Mouse (Mus musculus): ENCODE measurements around the gene Rft1. TPM values are rescaled to one million over a fixed set of nuclear protein-coding genes. Genes with fewer than 3 reads are reported as not detected.
"Not testable (repeated sequence)": the region's sequence is repeated elsewhere in the genome, so short reads cannot be mapped to it uniquely, and the experiment has no call there.

Rft1 gene
- total and polyA plus RNA-seq, 2 experiments from 2014 or later, result 9.6 to 18.4 TPM

- DNase-seq, result no peak
- no peaks in the 10 kb centered on the region for H3K36me3 ChIP-seq (ENCODE audit: insufficient read depth)
- no peak for TF ChIP-seq CTCF (IDR thresholded peaks at IDR 0.05; ENCODE audit: low read depth)
- peak within 1 kb of the TSS; percentile 87 for H3K27ac ChIP-seq (ENCODE audit: low read depth, low read length)
- no peaks in the 10 kb centered on the region for H3K9me3 ChIP-seq (ENCODE audit: low read length)
- peak; percentile 66 for ATAC-seq
- peak within 1 kb of the TSS; percentile 73 for H3K9ac ChIP-seq
- no peaks in the 10 kb centered on the region for H3K27me3 ChIP-seq (ENCODE audit: insufficient read depth, low read length)
- 2% methylated on average over 81 of the region's 87 CpGs for WGBS
- H3K4me1 ChIP-seq (ENCODE audit: insufficient read depth), result peaks cover 9% of the 10 kb centered on the region; the same call in 1 of the 2 replicates
- peak within 1 kb of the TSS; percentile 92 for H3K4me3 ChIP-seq (ENCODE audit: low read depth, low read length)
- peak within 1 kb of the TSS; percentile 63 for H3K4me2 ChIP-seq (ENCODE audit: low read depth)
These were observed 60.8 kb downstream of the Rft1 start, which contains the start of gene Sfmbt1 for GRCm38 (mm10) chr14:30714799-30715617. Gene Sfmbt1, plus strand, starts transcription at chr14:30714849.

GRCm38 (mm10) chr14:30715618-30716050 lies 61.5 kb downstream of the Rft1 start:
- ATAC-seq, result peak; percentile 91
- H3K9ac ChIP-seq, result peak overlapping the region; percentile 73
- peak overlapping the region; percentile 87 for H3K27ac ChIP-seq (ENCODE audit: low read depth, low read length)
- H3K4me1 ChIP-seq (ENCODE audit: insufficient read depth), result peaks cover 9% of the 10 kb centered on the region; the same call in 1 of the 2 replicates
- WGBS, result 5% methylated on average over 40 of the region's 68 CpGs
- H3K9me3 ChIP-seq (ENCODE audit: low read length), result no peaks in the 10 kb centered on the region
- TF ChIP-seq CTCF (IDR thresholded peaks at IDR 0.05; ENCODE audit: low read depth), result no peak
- no peaks in the 10 kb centered on the region for H3K36me3 ChIP-seq (ENCODE audit: insufficient read depth)
- peak overlapping the region; percentile 63 for H3K4me2 ChIP-seq (ENCODE audit: low read depth)
- peak overlapping the region; percentile 92 for H3K4me3 ChIP-seq (ENCODE audit: low read depth, low read length)
- no peaks in the 10 kb centered on the region for H3K27me3 ChIP-seq (ENCODE audit: insufficient read depth, low read length)
- DNase-seq, result peak; percentile 93

- no peaks in the 10 kb centered on the region for H3K9me3 ChIP-seq (ENCODE audit: low read length)
- no peak for TF ChIP-seq CTCF (IDR thresholded peaks at IDR 0.05; ENCODE audit: low read depth)
- no peaks in the 10 kb centered on the region for H3K36me3 ChIP-seq (ENCODE audit: insufficient read depth)
- H3K4me2 ChIP-seq (ENCODE audit: low read depth), result peak overlapping the region; percentile 63
- ATAC-seq, result peak; percentile 67
- WGBS, result under 1% methylated on average over 79 of the region's 106 CpGs
- H3K9ac ChIP-seq, result peak overlapping the region; percentile 73
- H3K4me1 ChIP-seq (ENCODE audit: insufficient read depth), result peaks cover 9% of the 10 kb centered on the region; the same call in 1 of the 2 replicates
- peak overlapping the region; percentile 92 for H3K4me3 ChIP-seq (ENCODE audit: low read depth, low read length)
- H3K27ac ChIP-seq (ENCODE audit: low read depth, low read length), result peak overlapping the region; percentile 87
- peak; percentile 54 for DNase-seq
- no peaks in the 10 kb centered on the region for H3K27me3 ChIP-seq (ENCODE audit: insufficient read depth, low read length)
These were observed 62.1 kb downstream of the Rft1 start for GRCm38 (mm10) chr14:30716051-30716952.

- H3K4me3 ChIP-seq (ENCODE audit: low read depth, low read length), result peak overlapping the region; percentile 92
- ATAC-seq (no peak), DNase-seq (no peak)
- peaks cover 9% of the 10 kb centered on the region; the same call in 1 of the 2 replicates for H3K4me1 ChIP-seq (ENCODE audit: insufficient read depth)
- WGBS, result 3% methylated on average over 7 of the region's 7 CpGs
- no peak overlapping the region for H3K27ac ChIP-seq (ENCODE audit: low read depth, low read length)
- no peaks in the 10 kb centered on the region for H3K27me3 ChIP-seq (ENCODE audit: insufficient read depth, low read length)
- H3K4me2 ChIP-seq (ENCODE audit: low read depth), result peak overlapping the region; percentile 63
- no peaks in the 10 kb centered on the region for H3K36me3 ChIP-seq (ENCODE audit: insufficient read depth)
- no peak overlapping the region; the same call in 1 of the 2 replicates for H3K9ac ChIP-seq
- no peaks in the 10 kb centered on the region for H3K9me3 ChIP-seq (ENCODE audit: low read length)
- no peak for TF ChIP-seq CTCF (IDR thresholded peaks at IDR 0.05; ENCODE audit: low read depth)
These were observed 62.8 kb downstream of the Rft1 start for GRCm38 (mm10) chr14:30716953-30717285.

- H3K9me3 ChIP-seq (ENCODE audit: low read length); H3K27ac ChIP-seq (ENCODE audit: low read depth, low read length); H3K4me1 ChIP-seq (ENCODE audit: insufficient read depth); DNase-seq; H3K9ac ChIP-seq; H3K4me2 ChIP-seq (ENCODE audit: low read depth); H3K4me3 ChIP-seq (ENCODE audit: low read depth, low read length); H3K36me3 ChIP-seq (ENCODE audit: insufficient read depth); H3K27me3 ChIP-seq (ENCODE audit: insufficient read depth, low read length); ATAC-seq: not testable (repeated sequence)
- WGBS, result 92% methylated on average over 1 of the region's 1 CpGs
These were observed 64.5 kb downstream of the Rft1 start for GRCm38 (mm10) chr14:30718696-30719095.

DNA sequence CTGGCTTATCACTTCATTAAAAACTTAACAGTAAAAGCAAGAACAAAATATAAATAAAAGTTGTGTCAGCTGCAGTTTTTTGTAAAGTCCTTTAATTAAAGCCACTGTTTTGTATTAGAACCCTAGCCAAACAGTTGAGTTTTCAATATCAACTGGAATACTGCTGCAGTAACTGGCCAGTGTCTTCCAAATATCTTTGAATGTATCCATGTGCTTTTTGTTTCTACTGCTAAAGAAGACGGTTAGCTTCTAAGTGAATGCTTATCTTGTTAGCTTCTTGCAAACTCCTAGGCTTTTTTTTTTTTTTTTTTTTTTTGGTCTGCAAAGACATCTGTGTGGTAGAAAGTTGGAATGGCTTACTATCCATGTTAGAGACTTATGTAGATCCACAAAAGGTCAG lies 65.4 kb downstream of the Rft1 start:
- WGBS, result 69% methylated on average over 1 of the region's 1 CpGs
- H3K9ac ChIP-seq, result no peak overlapping the region
- H3K27ac ChIP-seq (ENCODE audit: low read depth, low read length), result no peak overlapping the region
- peaks cover 9% of the 10 kb centered on the region; the same call in 1 of the 2 replicates for H3K4me1 ChIP-seq (ENCODE audit: insufficient read depth)
- H3K36me3 ChIP-seq (ENCODE audit: insufficient read depth), result no peaks in the 10 kb centered on the region
- H3K4me2 ChIP-seq (ENCODE audit: low read depth), result no peak overlapping the region
- ATAC-seq (no peak), DNase-seq (no peak)
- TF ChIP-seq CTCF (IDR thresholded peaks at IDR 0.05; ENCODE audit: low read depth), result no peak
- no peak overlapping the region for H3K4me3 ChIP-seq (ENCODE audit: low read depth, low read length)
- no peaks in the 10 kb centered on the region for H3K9me3 ChIP-seq (ENCODE audit: low read length)
- no peaks in the 10 kb centered on the region for H3K27me3 ChIP-seq (ENCODE audit: insufficient read depth, low read length)
